Mouse (Mus musculus): ENCODE data around the gene Kcnab2. TPM values are rescaled to one million over a fixed set of nuclear protein-coding genes. Genes with fewer than 3 reads are reported as not detected.

The Kcnab2 gene
- polyA plus RNA-seq, 1 experiment from 2014 or later = 9.2 TPM

Other genes with a start within 250 kb of the Kcnab2 start
- gene Gpr153, start 203.6 kb downstream of the Kcnab2 start, polyA plus RNA-seq (2014; fragmentation: Nextera tagmentation; extraction: Ambion mirVana) = 36.7 and 40.7 TPM in 2 replicates
- not detected in 2 replicates for gene Hes3, start 186.2 kb downstream of the Kcnab2 start, polyA plus RNA-seq (2014; fragmentation: Nextera tagmentation; extraction: Ambion mirVana)
- gene Icmt, start 180.6 kb downstream of the Kcnab2 start, polyA plus RNA-seq (2014; fragmentation: Nextera tagmentation; extraction: Ambion mirVana) = 25.1 and 26.9 TPM in 2 replicates
- gene Rnf207, start 158.9 kb downstream of the Kcnab2 start, polyA plus RNA-seq (2014; fragmentation: Nextera tagmentation; extraction: Ambion mirVana) = 0.56 and 0.84 TPM in 2 replicates
- gene Rpl22, start 152.1 kb downstream of the Kcnab2 start, polyA plus RNA-seq (2014; fragmentation: Nextera tagmentation; extraction: Ambion mirVana) = 395 and 470 TPM in 2 replicates
- gene Chd5, start 139.2 kb downstream of the Kcnab2 start, polyA plus RNA-seq (2014; fragmentation: Nextera tagmentation; extraction: Ambion mirVana) = 1.4 and 2.0 TPM in 2 replicates
- gene Nphp4, start 1.2 kb downstream of the Kcnab2 start, polyA plus RNA-seq (2014; fragmentation: Nextera tagmentation; extraction: Ambion mirVana) = 3.4 and 4.5 TPM in 2 replicates